13 mouse cellular contexts compared by ENCODE assay signal in genomic region chr7:16755362-16756017, GRCm38 (mm10). TPM values are rescaled to one million over a fixed set of nuclear protein-coding genes. Genes with fewer than 3 reads are reported as not detected.
DNase-seq lines count a peak whose midpoint lies in the region; ATAC-seq and TF ChIP-seq lines count a peak whose summit lies in the region.
"Had no signal": no experiment of that assay in that cellular context is flagged by ENCODE, and none has a peak within 500 bp of the region (broad histone marks: within the 10 kb centered on the region; RNA-seq: fewer than 3 reads in every experiment).

No protein-coding gene starts in this region.

- peaks cover 0 to 10% of the 10 kb centered on the region in 2 experiments; a peak in 3 of 4 replicates for H3K4me1 ChIP-seq in MEL (ENCODE audit: control insufficient read depth in 1 of 2, insufficient read depth in 2 of 2, low read length in 2 of 2)
- H3K4me1 ChIP-seq in lung, embryonic 15.5 days: peaks cover 12% of the 10 kb centered on the region
- H3K4me1 ChIP-seq in midbrain, postnatal 0 days (ENCODE audit: insufficient read depth, low read length): no peaks in the 10 kb centered on the region

- TF ChIP-seq POLR2A in MEL (IDR thresholded peaks at IDR 0.05; ENCODE audit: control insufficient read depth in 1 of 2, insufficient read depth in 1 of 2, low read depth in 1 of 2, low read length in 2 of 2, poor library complexity in 1 of 2): no peak

- no peak overlapping the region for H3K4me2 ChIP-seq in lung, embryonic 15.5 days
- no peak overlapping the region for H3K4me2 ChIP-seq in midbrain, postnatal 0 days (ENCODE audit: low read depth, low read length, poor library complexity, severe bottlenecking)

- 29% methylated on average over 17 of the region's 17 CpGs for WGBS in lung, embryonic 15.5 days
- 71% methylated on average over 17 of the region's 17 CpGs for WGBS in midbrain, postnatal 0 days

- no peaks in the 10 kb centered on the region for H3K27me3 ChIP-seq in MEL (ENCODE audit: control insufficient read depth in 1 of 2, insufficient read depth in 2 of 2, low read length in 2 of 2)
- H3K27me3 ChIP-seq in lung, embryonic 15.5 days: no peaks in the 10 kb centered on the region
- no peaks in the 10 kb centered on the region for H3K27me3 ChIP-seq in midbrain, postnatal 0 days (ENCODE audit: insufficient read depth, low read length)

- DNase-seq in MEL (ENCODE audit: low read depth, low spot score): peak; percentile 25
- peak; percentile 98 for DNase-seq in heart, adult 11 months
- peak; percentile 54 for DNase-seq in heart, postnatal 4 days
- DNase-seq in left cerebral cortex, adult 9 months (ENCODE audit: low spot score in 2 of 2): no peak
- DNase-seq in midbrain, postnatal 0 days (ENCODE audit: low spot score): no peak
- DNase-seq in yolk sac, embryonic 10.5 days (ENCODE audit: low spot score): no peak

- no peak for TF ChIP-seq RAD21 in MEL (IDR thresholded peaks at IDR 0.05; ENCODE audit: low read depth, low read length)

- H3K79me2 ChIP-seq in MEL (ENCODE audit: control insufficient read depth, insufficient read depth, low read length, poor library complexity): no peaks in the 10 kb centered on the region

- ATAC-seq in lung, embryonic 15.5 days (ENCODE audit: borderline replicate concordance, extremely low read depth, low FRiP score, low TSS enrichment): peak; percentile 55; the same call in 1 of the 2 replicates
- no peak for ATAC-seq in midbrain, postnatal 0 days (ENCODE audit: low FRiP score)

- H3K9me3 ChIP-seq in MEL (replicated peaks; ENCODE audit: insufficient read depth, low read length): no peaks in the 10 kb centered on the region
- no peaks in the 10 kb centered on the region for H3K9me3 ChIP-seq in lung, embryonic 15.5 days
- H3K9me3 ChIP-seq in midbrain, postnatal 0 days (ENCODE audit: low read length): no peaks in the 10 kb centered on the region
- H3K9me3 ChIP-seq: megakaryocyte, embryonic 14.5 days had no signal

- peaks cover 0 to 6% of the 10 kb centered on the region in 2 experiments; a peak in 2 of 4 replicates for H3K36me3 ChIP-seq in MEL (ENCODE audit: control insufficient read depth in 1 of 2, insufficient read depth in 2 of 2, low read length in 2 of 2)
- H3K36me3 ChIP-seq in lung, embryonic 15.5 days: no peaks in the 10 kb centered on the region
- no peaks in the 10 kb centered on the region for H3K36me3 ChIP-seq in midbrain, postnatal 0 days (ENCODE audit: insufficient read depth, low read length)

- no peak overlapping the region for H3K27ac ChIP-seq in MEL (ENCODE audit: control insufficient read depth, low read depth, low read length)
- H3K27ac ChIP-seq in lung, embryonic 15.5 days: peak overlapping the region; percentile 51
- no peak overlapping the region for H3K27ac ChIP-seq in midbrain, postnatal 0 days (ENCODE audit: low read depth, low read length)

- no peak overlapping the region for H3K4me3 ChIP-seq in MEL (ENCODE audit: control insufficient read depth in 1 of 2, insufficient read depth in 1 of 2, low read depth in 2 of 2, low read length in 2 of 2)
- no peak overlapping the region for H3K4me3 ChIP-seq in lung, embryonic 15.5 days
- H3K4me3 ChIP-seq in midbrain, postnatal 0 days (ENCODE audit: low read depth, low read length): no peak overlapping the region
- H3K4me3 ChIP-seq: megakaryocyte, embryonic 14.5 days had no signal

- 0 out of 4 replicates have a peak, but pooled peaks of 1 of the 2 experiments have one; percentile 41 for TF ChIP-seq EP300 in MEL (IDR thresholded peaks at IDR 0.05; ENCODE audit: low read depth in 1 of 2, low read length in 2 of 2)

- TF ChIP-seq CTCF in MEL (IDR thresholded peaks at IDR 0.05 in 2 of 3, conservative IDR thresholded peaks at IDR 0.05 in 1 of 3; ENCODE audit: control insufficient read depth in 1 of 3, insufficient read depth in 1 of 3, low read depth in 2 of 3, low read length in 3 of 3, poor library complexity in 1 of 3, severe bottlenecking in 1 of 3): no peak
- no peak for TF ChIP-seq CTCF in midbrain, postnatal 0 days (IDR thresholded peaks at IDR 0.05)

- H3K9ac ChIP-seq in MEL (ENCODE audit: control insufficient read depth, low read depth, low read length, poor library complexity, severe bottlenecking): no peak overlapping the region
- no peak overlapping the region for H3K9ac ChIP-seq in lung, embryonic 15.5 days
- no peak overlapping the region for H3K9ac ChIP-seq in midbrain, postnatal 0 days (replicated peaks; ENCODE audit: low read length, poor library complexity, severe bottlenecking)

TF ChIP-seq in MEL, 35 proteins besides CTCF, POLR2A, EP300 and RAD21:
- no peak for TF ChIP-seq MAZ (IDR thresholded peaks at IDR 0.05; ENCODE audit: low read depth, low read length)
- peak; percentile 59 for TF ChIP-seq TCF12 (IDR thresholded peaks at IDR 0.05; ENCODE audit: low read depth, low read length)
- TF ChIP-seq GATA1 (IDR thresholded peaks at IDR 0.05; ENCODE audit: low read depth, low read length): peak; percentile 32
- 0 out of 2 replicates have a peak, but pooled peaks have one; percentile 32 for TF ChIP-seq ETS1 (IDR thresholded peaks at IDR 0.05; ENCODE audit: low read depth, low read length)

RNA-seq across cellular contexts. Expression of gene Ap2s1, which starts 17.3 kb away (rescaled TPM):
- 279 and 288 TPM in 2 replicates for total RNA-seq in MEL (2012; rRNA removed)
- polyA plus RNA-seq in MEL (2012; ENCODE audit: insufficient read depth in 1 of 2, insufficient read length in 2 of 2, low read depth in 1 of 2, low replicate concordance in 2 of 2, missing spikeins in 1 of 2): 100 to 1,000 TPM in 1 of 2 experiments, not detected in 1; 297 TPM
- 100 to 1,000 TPM; 127 to 129 TPM for total RNA-seq in heart, postnatal 4 days (2021)
- polyA plus RNA-seq in lung, embryonic 15.5 days (2015; fragmentation: Nextera tagmentation; extraction: Ambion mirVana): 280 and 291 TPM in 2 replicates
- 516 and 573 TPM in 2 replicates for total RNA-seq in midbrain, postnatal 0 days (2014; rRNA removed)
- polyA plus RNA-seq in midbrain, postnatal 0 days (2015; fragmentation: Nextera tagmentation; extraction: Ambion mirVana): 556 and 589 TPM in 2 replicates

RNA-seq across cellular contexts. Expression of gene Slc1a5, which starts 25.6 kb away (rescaled TPM):
- 72.0 and 88.6 TPM in 2 replicates for total RNA-seq in MEL (2012; rRNA removed)
- polyA plus RNA-seq in MEL (2012; ENCODE audit: insufficient read depth in 1 of 2, insufficient read length in 2 of 2, low read depth in 1 of 2, low replicate concordance in 2 of 2, missing spikeins in 1 of 2): 100 to 1,000 TPM in 1 of 2 experiments, not detected in 1; 180 TPM
- 10 to 100 TPM; 28.4 to 28.7 TPM for total RNA-seq in heart, postnatal 4 days (2021)
- polyA plus RNA-seq in lung, embryonic 15.5 days (2015; fragmentation: Nextera tagmentation; extraction: Ambion mirVana): 53.7 and 54.5 TPM in 2 replicates
- 15.2 and 20.1 TPM in 2 replicates for total RNA-seq in midbrain, postnatal 0 days (2014; rRNA removed)
- polyA plus RNA-seq in midbrain, postnatal 0 days (2015; fragmentation: Nextera tagmentation; extraction: Ambion mirVana): 8.9 and 9.2 TPM in 2 replicates

RNA-seq across cellular contexts. Expression of gene Ceacam9, which starts 33.8 kb away (rescaled TPM):
- total RNA-seq in MEL (2012; rRNA removed): not detected in 2 replicates
- polyA plus RNA-seq in MEL (2012; ENCODE audit: insufficient read depth in 1 of 2, insufficient read length in 2 of 2, low read depth in 1 of 2, low replicate concordance in 2 of 2, missing spikeins in 1 of 2): not detected
- not detected for total RNA-seq in heart, postnatal 4 days (2021)
- polyA plus RNA-seq in lung, embryonic 15.5 days (2015; fragmentation: Nextera tagmentation; extraction: Ambion mirVana): not detected in 2 replicates
- total RNA-seq in midbrain, postnatal 0 days (2014; rRNA removed): not detected in 2 replicates
- polyA plus RNA-seq in midbrain, postnatal 0 days (2015; fragmentation: Nextera tagmentation; extraction: Ambion mirVana): 0.21 and 0.39 TPM in 2 replicates
- total RNA-seq: gastrocnemius, postnatal 36 days; layer of hippocampus, adult 18-20 months; neutrophil, adult 5-6 weeks had no signal
- polyA plus RNA-seq: embryonic facial prominence, embryonic 11.5 days; urinary bladder, adult 2 months had no signal

Comparison
In these comparisons a context has a peak if more than half of its experiments do, and no peak if none do; other contexts are left out.
1. DNase-seq: peak in MEL (single experiment), heart, adult 11 months (single experiment) and heart, postnatal 4 days (single experiment); none in left cerebral cortex, adult 9 months (0 of 2), midbrain, postnatal 0 days (single experiment) and yolk sac, embryonic 10.5 days (single experiment).